19 mouse cellular contexts compared by ENCODE assay signal in genomic region chr1:191880247-191880646, GRCm38 (mm10). TPM values are rescaled to one million over a fixed set of nuclear protein-coding genes. Genes with fewer than 3 reads are reported as not detected.
A peak's percentile ranks its signal among the peaks of the same experiment; 100 is the strongest.
DNase-seq lines count a peak whose midpoint lies in the region; ATAC-seq lines count a peak whose summit lies in the region.
"Had no signal": no experiment of that assay in that cellular context is flagged by ENCODE, and none has a peak within 500 bp of the region (broad histone marks: within the 10 kb centered on the region; RNA-seq: fewer than 3 reads in every experiment).

No protein-coding gene starts in this region.

- H3K9me3 ChIP-seq in heart, embryonic 10.5 days = no peaks in the 10 kb centered on the region
- no peaks in the 10 kb centered on the region for H3K9me3 ChIP-seq in liver, embryonic 15.5 days (replicated peaks)
- H3K9me3 ChIP-seq: embryonic facial prominence, embryonic 10.5 days; hindbrain, embryonic 10.5 days; limb, embryonic 12.5 days; midbrain, embryonic 12.5 days had no signal

- H3K9ac ChIP-seq in liver, embryonic 15.5 days = no peak overlapping the region
- H3K9ac ChIP-seq: limb, embryonic 12.5 days; midbrain, embryonic 12.5 days had no signal

- no peaks in the 10 kb centered on the region for H3K27me3 ChIP-seq in heart, embryonic 10.5 days (ENCODE audit: insufficient read depth, poor library complexity, severe bottlenecking)
- peaks cover 32% of the 10 kb centered on the region for H3K27me3 ChIP-seq in liver, embryonic 15.5 days
- H3K27me3 ChIP-seq: limb, embryonic 12.5 days; midbrain, embryonic 12.5 days had no signal

- peaks cover 70% of the 10 kb centered on the region for H3K4me1 ChIP-seq in heart, embryonic 10.5 days
- peaks cover 64% of the 10 kb centered on the region for H3K4me1 ChIP-seq in liver, embryonic 15.5 days (replicated peaks)
- H3K4me1 ChIP-seq: midbrain, embryonic 12.5 days had no signal

- no peak overlapping the region for H3K4me3 ChIP-seq in heart, embryonic 10.5 days
- no peak overlapping the region for H3K4me3 ChIP-seq in liver, embryonic 15.5 days (replicated peaks)
- H3K4me3 ChIP-seq: embryonic facial prominence, embryonic 10.5 days; hindbrain, embryonic 10.5 days; left cerebral cortex, adult 2 months; limb, embryonic 12.5 days; midbrain, embryonic 12.5 days had no signal

- H3K36me3 ChIP-seq in heart, embryonic 10.5 days = no peaks in the 10 kb centered on the region
- H3K36me3 ChIP-seq in liver, embryonic 15.5 days (replicated peaks) = no peaks in the 10 kb centered on the region
- H3K36me3 ChIP-seq: embryonic facial prominence, embryonic 10.5 days; hindbrain, embryonic 10.5 days; limb, embryonic 12.5 days; midbrain, embryonic 12.5 days had no signal

- 76% methylated on average over 3 of the region's 3 CpGs for WGBS in heart, embryonic 10.5 days
- WGBS in liver, embryonic 15.5 days (ENCODE audit: insufficient replicate concordance) = 51% methylated on average over 3 of the region's 3 CpGs

- H3K27ac ChIP-seq in heart, embryonic 10.5 days = peak overlapping the region; percentile 81; the same call in 1 of the 2 replicates
- peak overlapping the region; percentile 61 for H3K27ac ChIP-seq in liver, embryonic 15.5 days (replicated peaks)
- H3K27ac ChIP-seq: hindbrain, embryonic 10.5 days; left cerebral cortex, adult 2 months; limb, embryonic 12.5 days; midbrain, embryonic 12.5 days had no signal

- peak; percentile 82 for DNase-seq in heart, embryonic 10.5 days (ENCODE audit: low spot score)
- DNase-seq in heart, adult 9 months (ENCODE audit: low spot score in 2 of 2) = no peak
- DNase-seq in ES-CJ7 (ENCODE audit: low read depth, low spot score) = peak; percentile 17
- DNase-seq in right cerebral cortex, postnatal 10 days (ENCODE audit: low spot score in 2 of 2) = no peak
- no peak for DNase-seq in gastrocnemius, postnatal 4 days (ENCODE audit: low spot score in 2 of 2)
- DNase-seq in left cerebral cortex, postnatal 14 days (ENCODE audit: low spot score in 2 of 2) = no peak
- DNase-seq: adrenal gland, adult 8-10 months; cerebellum, adult 18-20 months; gastrocnemius, postnatal 14 days; kidney, adult 18-20 months; kidney, postnatal 10 days; thymus, postnatal 36 days had no signal

- ATAC-seq in erythroblast, adult 5-6 weeks (replicated peaks; ENCODE audit: low FRiP score, poor library complexity, severe bottlenecking) = peak; percentile 78
- peak; percentile 60 for ATAC-seq in liver, embryonic 15.5 days (ENCODE audit: insufficient read depth)

- peak overlapping the region; percentile 31; the same call in 1 of the 2 replicates for H3K4me2 ChIP-seq in liver, embryonic 15.5 days
- H3K4me2 ChIP-seq: limb, embryonic 12.5 days; midbrain, embryonic 12.5 days had no signal

- intact Hi-C loops in left cerebral cortex, postnatal 14 days (cut with DNase I) = no loop called here

RNA-seq across cellular contexts. Expression of gene Slc30a1, which starts 26.3 kb away (rescaled TPM):
- polyA plus RNA-seq in heart, embryonic 10.5 days (2016; fragmentation: Nextera tagmentation; extraction: Ambion mirVana) = 1.8 and 2.5 TPM in 2 replicates
- 21.1 and 24.0 TPM in 2 replicates for total RNA-seq in erythroblast, adult 5-6 weeks (2015; ENCODE audit: low replicate concordance)
- total RNA-seq in erythroblast, adult 5-6 weeks (2017; ENCODE audit: low replicate concordance) = 30.1 and 42.1 TPM in 2 replicates
- 3.6 and 4.2 TPM in 2 replicates for polyA plus RNA-seq in liver, embryonic 15.5 days (2015; fragmentation: Nextera tagmentation; extraction: Ambion mirVana)
- 1 to 10 TPM; 7.6 to 9.3 TPM for total RNA-seq in gastrocnemius, postnatal 4 days (2021)
- total RNA-seq in left cerebral cortex, postnatal 14 days (2021) = 10 to 100 TPM; 33.4 to 36.2 TPM

RNA-seq across cellular contexts. Expression of gene Nek2, which starts 59.0 kb away (rescaled TPM):
- polyA plus RNA-seq in heart, embryonic 10.5 days (2016; fragmentation: Nextera tagmentation; extraction: Ambion mirVana) = 41.4 and 43.0 TPM in 2 replicates
- total RNA-seq in erythroblast, adult 5-6 weeks (2015; ENCODE audit: low replicate concordance) = 18.4 and 18.8 TPM in 2 replicates
- 29.2 and 65.2 TPM in 2 replicates for total RNA-seq in erythroblast, adult 5-6 weeks (2017; ENCODE audit: low replicate concordance)
- 33.5 and 34.1 TPM in 2 replicates for polyA plus RNA-seq in liver, embryonic 15.5 days (2015; fragmentation: Nextera tagmentation; extraction: Ambion mirVana)
- total RNA-seq in gastrocnemius, postnatal 4 days (2021) = 1 to 10 TPM; 8.6 to 8.7 TPM
- total RNA-seq in left cerebral cortex, postnatal 14 days (2021) = 1 to 10 TPM; 1.6 to 1.8 TPM

Comparison
In these comparisons a context has a peak if more than half of its experiments do, and no peak if none do; other contexts are left out.
1. DNase-seq: peak in heart, embryonic 10.5 days (single experiment) and ES-CJ7 (single experiment); none in heart, adult 9 months (0 of 2), right cerebral cortex, postnatal 10 days (0 of 2), gastrocnemius, postnatal 4 days (0 of 2) and left cerebral cortex, postnatal 14 days (0 of 2).